Mouse (Mus musculus) Muller cell, postnatal 12 days (primary cell): ENCODE results near the gene Hcfc2.

Experiments used
- DNase-seq: peaks from one replicate; pipeline ENCODE4 v3.0.0-alpha.2; 2015; ENCODE audit errors: inconsistent ontology term

Gene Hcfc2

GRCm38 (mm10) chr10:82771595-82772170, 75.7 kb downstream of the Hcfc2 start:
- no peak for DNase-seq

DNA sequence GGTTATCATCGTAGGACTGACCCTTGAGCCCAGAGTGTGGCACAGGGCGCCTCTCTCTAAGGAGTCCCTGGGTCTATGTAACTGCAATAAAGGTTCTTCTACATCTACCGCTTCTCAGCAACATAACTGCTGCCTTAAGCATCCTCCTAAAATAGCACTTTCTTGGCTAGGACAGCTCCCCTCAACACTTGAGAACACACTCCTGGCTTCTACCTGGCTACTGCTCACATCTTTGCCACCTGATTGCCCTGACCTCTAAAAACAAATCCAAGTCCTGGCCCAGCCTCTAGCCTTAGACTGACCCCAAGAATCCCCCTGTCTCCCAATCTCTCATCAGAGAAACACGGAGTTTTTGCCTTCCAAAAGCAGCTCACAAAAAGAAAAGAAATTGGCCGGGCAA, 78.9 kb downstream of the Hcfc2 start:
- DNase-seq = no peak

GRCm38 (mm10) chr10:82777075-82777474, 81.1 kb downstream of the Hcfc2 start:
- no peak for DNase-seq

GRCm38 (mm10) chr10:82777886-82778285, 81.9 kb downstream of the Hcfc2 start:
- no peak for DNase-seq

- DNase-seq = no peak
Observed at GRCm38 (mm10) chr10:82778791-82779549, 83.0 kb downstream of the Hcfc2 start.

GRCm38 (mm10) chr10:82779831-82780230, 83.9 kb downstream of the Hcfc2 start:
- no peak for DNase-seq

DNA sequence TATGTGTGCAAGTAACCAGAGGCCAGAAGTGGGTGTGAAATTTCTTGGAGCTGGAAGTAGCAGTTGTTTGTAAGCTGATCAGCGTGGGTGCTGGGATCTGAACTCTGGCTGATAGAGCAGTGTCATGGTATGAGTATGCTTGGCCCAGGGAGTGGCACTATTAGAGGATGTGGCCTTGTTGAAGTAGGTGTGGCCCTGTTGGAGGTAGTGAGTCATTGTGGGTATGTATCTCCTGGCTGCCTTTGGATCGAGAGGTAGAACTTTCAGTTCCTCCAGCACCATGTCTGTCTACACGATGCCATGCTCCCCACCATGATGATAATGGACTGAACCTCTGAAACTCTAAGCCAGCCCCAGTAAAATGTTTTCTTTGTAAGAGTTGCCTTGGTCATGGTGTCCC, 84.4 kb downstream of the Hcfc2 start:
- DNase-seq = no peak

- DNase-seq = no peak
Observed at GRCm38 (mm10) chr10:82780816-82781215, 84.9 kb downstream of the Hcfc2 start.

DNA sequence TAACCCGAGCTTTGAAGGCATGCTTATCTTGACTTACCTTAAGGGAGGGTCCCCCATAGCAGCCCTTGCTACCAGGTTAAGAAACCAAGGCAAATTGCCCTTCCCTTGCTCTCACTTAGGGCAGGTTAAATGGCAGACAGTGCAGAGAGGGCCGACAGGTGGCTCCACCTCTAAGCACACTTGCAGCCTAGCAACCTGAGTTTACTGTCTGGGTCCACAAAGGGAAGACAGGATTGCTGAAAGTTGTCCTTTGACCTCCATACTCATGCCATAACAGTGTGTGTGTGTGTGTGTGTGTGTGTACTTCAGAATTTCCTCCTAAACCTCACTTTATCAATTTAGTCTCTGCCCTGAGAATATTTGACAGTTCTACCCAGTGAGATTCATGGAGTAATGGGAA, 86.5 kb downstream of the Hcfc2 start:
- DNase-seq = no peak

DNA sequence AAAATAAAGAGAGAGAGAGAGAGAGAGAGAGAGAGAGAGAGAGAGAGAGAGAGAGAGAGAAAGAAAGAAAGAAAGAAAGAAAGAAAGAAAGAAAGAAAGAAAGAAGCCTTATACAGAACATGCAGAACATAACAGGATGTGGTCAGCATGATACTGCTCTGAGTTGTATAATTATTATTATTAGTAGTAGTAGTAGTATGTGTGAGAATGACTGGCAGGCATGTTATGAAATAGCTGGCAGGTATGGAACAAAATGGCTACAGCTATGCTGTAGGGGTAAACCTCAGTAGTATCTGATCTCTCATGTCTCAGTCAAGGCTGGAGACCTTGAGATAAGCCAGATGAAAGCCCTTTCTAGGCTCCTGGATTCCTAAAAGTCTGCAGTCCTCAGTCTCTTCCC, 93.2 kb downstream of the Hcfc2 start:
- DNase-seq = no peak

DNA sequence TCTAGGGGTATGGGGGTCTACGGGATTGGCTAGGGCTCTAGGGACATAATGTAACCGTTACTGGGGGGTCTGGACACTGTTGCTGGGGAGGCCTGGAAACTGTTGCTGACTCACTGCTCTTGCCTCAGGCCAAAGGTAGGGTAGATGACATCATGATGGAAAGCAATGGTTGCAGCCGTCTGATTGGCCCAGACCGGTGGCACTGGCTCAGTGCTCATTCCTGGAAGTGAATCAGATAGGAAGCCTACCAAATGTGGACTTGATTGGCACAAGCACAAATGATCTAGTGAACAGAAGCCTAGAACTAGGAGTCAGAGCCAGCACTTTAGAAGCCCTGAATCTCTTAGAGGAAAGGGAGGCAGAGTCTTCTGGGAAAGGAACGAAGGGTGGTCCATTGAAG, 94.5 kb downstream of the Hcfc2 start:
- DNase-seq = peak; percentile 42

- DNase-seq = no peak
Observed at GRCm38 (mm10) chr10:82791713-82792112, 95.8 kb downstream of the Hcfc2 start.
